Mouse (Mus musculus) cerebellum, adult 11 months (tissue): ENCODE measurements at regions not wholly inside any gene's neighbourhood (a gene's known extent, or its start where the extent isn't known, plus 50 kb on each side); places are given as distances from the start of the nearest gene placed in this dataset.

Experiments
- DNase-seq: peaks from one replicate; pipeline ENCODE4 v3.0.0; 2022

GRCm38 (mm10) chr14:120560416-120560815, 82.2 kb downstream of the Rap2a start:
- DNase-seq, result no peak

DNA sequence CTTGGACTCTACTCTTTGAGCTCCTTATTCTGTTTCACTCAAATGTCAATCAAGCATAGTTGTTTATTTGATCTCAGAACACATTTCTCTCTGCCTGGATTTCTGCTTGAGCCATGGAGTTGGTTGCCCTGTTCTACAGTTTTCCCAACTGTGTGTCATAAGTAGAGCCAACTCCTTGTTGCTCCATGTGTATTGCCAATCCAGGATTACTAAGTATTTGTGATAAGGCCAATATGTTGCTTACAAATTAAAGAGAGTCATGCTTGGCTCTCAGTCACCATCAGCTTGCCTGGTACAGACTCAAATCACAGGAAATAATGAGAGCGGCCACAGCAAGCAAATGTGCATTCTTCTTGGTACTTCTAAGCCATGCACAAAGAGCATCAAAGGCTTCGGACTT, 82.7 kb downstream of the Rap2a start:
- DNase-seq, result no peak

GRCm38 (mm10) chr14:120566945-120567344, 88.7 kb downstream of the Rap2a start:
- DNase-seq, result no peak

DNA sequence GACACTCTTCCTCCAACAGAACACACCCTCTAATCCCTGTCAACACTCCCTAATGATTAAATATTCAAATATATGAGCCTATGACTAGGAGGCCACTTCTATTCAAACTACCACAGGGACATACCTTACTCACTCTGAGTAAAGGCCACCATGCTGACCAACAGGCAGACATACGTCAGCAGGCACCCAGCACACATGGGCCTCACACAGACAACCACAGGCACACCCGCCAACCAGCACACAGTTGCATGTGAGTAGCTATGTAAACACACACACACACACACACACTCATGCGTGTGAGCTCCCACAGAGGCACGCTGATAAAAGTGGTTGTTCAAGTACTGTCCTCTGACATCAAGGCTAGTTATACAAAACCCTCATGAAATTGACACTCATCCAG, 89.8 kb downstream of the Rap2a start:
- DNase-seq, result no peak

GRCm38 (mm10) chr14:120572238-120572637, 94.0 kb downstream of the Rap2a start:
- no peak for DNase-seq

DNA sequence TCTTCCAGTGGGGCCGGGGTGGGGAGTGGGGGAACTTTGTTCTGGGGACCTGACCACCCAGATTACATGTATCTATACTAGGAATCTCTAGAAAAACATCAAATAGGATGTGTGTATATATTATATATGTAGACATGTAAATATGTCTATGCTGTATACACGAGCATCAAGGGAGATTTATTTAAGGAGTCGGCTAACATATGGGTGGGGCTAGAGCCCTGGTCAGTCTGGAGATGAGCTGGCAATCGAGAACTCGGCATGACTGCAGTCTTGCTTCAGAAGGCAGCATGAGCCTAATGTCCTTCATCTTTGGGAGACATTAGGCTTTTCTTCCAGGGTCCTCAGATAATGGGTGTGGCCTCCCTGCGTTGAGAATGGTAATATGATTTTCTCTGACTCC, 97.0 kb downstream of the Rap2a start:
- DNase-seq, result no peak

- no peak for DNase-seq
These were observed 100.3 kb downstream of the Rap2a start for GRCm38 (mm10) chr14:120578352-120579080.

DNA sequence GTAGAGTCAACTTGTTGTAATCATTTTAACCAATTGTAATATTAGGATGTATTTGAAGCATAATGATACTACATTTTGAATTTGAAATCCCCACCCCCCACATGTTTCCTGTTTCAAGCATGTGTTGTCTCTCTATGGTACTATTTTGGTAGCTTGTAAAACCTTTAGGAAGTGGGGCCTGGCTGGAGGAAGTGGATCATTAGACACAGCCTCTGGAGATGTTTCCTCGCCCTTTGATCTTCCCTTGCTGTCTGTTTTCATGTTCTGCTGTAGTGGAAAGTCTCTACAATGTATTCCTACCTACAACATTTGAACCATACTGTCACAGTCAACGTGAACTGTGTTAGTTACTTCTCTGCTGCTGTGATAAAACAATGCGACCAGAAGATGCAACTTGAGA, 105.6 kb downstream of the Rap2a start:
- no peak for DNase-seq

GRCm38 (mm10) chr14:120592191-120592590, 113.9 kb downstream of the Rap2a start:
- no peak for DNase-seq

DNA sequence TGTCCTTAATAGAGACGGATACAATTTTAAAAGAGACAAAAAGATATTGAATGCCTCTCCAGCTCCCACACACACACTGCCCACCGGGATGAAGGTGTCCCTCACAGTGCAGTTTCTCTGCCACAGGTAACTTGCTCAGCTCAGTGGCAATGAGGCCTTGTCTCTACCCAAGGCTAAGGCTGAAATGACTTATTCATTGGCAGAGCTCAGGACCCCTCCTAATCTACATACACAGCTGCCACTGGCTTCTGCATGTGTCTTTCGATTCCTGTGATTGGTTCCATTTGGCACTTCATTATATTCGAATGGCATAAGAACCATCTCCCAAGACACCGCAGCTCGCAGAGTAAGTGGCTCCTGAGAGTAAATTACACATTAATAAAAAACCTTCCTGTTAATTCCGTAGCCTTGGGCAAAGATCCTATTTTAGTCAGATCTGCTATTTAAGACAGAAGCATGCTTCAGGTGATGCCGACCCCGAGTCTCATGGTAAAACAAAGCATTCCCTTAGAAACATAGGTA, 122.2 kb downstream of the Rap2a start:
- no peak for DNase-seq

DNA sequence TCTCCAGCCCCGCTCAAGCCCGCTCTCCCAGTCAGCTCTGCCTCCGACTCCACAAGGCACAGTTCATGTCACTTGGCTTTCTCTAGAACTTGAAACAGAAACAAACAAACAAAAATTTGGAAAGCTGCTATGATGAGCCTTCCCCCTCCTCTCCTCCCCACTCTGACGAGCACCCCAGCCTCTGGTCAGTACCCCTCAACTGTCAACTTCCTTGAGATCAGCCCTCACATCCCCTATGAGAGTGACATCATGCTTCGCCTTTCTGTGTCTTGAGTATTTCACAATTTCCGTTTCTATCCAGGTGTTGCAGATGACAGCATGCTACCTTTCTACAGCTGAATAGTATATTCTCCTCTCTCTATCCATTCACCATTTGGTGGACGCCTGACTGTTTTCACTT, 123.3 kb downstream of the Rap2a start:
- no peak for DNase-seq

DNA sequence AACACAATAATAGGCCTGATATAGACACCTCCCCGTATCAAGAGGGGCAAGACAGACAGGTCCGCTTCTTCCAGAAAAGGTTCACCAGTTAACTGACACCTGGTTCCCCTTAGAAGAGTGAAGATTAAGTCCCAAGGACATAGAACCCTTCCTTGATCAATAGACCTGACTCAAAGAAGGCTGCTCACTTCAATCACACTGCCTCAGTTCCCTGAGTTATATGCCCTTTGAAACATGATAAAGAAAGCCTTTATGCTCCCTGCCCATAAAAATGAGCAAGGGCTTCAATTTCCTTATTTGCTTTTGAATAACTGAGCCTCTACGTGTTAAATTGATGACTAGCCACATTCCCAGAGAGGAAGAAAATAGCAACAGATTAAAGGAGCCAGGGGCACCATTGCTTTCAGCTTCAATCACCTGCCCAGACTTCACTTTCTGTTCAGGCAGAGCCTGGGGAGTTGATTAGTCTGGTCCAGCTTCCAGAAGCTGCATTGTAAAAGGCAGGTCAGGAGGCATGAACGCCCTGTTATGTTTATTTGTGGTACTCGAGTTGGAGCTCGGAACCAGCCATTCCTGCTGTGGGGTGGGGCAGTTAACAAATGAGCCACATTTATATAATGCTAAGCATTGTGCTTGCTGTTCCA, 125.7 kb downstream of the Rap2a start:
- DNase-seq, result no peak

- no peak for DNase-seq
These were observed 129.6 kb downstream of the Rap2a start for GRCm38 (mm10) chr14:120607801-120608200.

GRCm38 (mm10) chr14:120611311-120611710, 133.1 kb downstream of the Rap2a start:
- DNase-seq, result no peak

DNA sequence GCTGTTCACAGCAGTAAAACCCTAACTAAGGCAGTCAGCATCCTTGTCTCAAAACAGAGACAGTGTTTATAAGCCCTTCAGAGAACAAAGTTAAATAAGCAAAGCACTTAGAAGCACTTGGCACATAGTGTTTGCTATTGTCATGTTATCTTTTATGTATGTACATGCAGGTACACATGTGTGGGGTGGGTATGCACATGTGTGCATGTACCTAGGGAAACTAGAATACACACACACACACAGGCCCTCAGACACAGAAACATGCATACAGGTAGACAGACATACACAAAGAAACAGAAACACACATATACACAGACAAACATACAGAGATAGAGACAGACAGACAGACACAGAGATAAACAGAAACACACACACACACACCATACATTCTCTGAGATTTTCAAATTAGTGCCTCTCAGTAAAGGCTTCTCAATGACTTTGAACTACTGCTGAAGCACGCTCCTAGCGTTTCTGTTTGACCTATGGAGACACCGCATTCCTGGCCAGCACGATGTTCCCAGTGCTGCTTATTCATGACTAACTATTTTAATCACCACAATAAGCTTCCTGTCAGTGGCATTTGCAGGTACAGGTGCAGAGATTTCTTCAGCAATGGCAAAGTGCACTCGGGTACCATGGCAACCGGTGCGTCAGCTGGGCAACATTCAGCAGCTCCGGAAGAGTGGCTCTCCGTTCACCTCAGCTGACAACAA, 148.1 kb downstream of the Rap2a start:
- no peak for DNase-seq

DNA sequence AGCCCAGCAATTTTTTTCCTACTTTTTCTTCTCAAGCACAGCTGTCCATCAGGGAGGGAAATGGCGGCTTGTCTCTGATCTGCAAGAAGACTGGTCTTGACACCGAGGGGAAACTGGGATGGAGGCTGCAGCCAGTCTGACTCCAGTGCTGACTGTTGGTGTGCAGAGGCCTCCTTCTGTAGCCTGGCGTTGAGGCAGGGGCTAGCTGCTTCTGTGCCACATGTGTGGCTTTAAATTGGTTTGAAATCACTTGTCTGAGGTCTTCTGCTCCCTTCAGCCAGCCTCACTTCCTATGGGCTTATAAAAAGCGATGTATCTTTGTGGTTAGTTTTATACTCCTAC, 148.7 kb downstream of the Rap2a start:
- no peak for DNase-seq

DNA sequence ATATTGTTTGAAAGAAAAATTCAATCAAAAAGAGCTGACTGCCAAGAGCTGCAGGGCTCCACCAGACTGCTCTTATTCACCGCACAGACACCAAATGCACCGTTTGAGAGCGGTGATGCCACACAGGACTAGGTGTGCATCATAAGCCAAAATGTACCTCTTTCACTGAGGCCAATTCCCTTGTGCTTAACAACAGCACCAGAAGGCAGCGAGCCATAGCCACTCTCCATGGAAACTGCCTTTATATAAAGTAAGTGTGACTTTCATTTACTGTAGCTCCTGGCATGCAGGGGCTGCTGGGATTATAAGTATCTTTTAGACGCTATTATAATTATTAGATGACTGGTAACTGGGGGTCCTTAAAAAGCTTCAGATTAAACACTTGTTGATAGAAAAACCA, 154.5 kb downstream of the Rap2a start:
- no peak for DNase-seq

GRCm38 (mm10) chr14:120636726-120637400, 158.6 kb downstream of the Rap2a start:
- DNase-seq, result no peak

DNA sequence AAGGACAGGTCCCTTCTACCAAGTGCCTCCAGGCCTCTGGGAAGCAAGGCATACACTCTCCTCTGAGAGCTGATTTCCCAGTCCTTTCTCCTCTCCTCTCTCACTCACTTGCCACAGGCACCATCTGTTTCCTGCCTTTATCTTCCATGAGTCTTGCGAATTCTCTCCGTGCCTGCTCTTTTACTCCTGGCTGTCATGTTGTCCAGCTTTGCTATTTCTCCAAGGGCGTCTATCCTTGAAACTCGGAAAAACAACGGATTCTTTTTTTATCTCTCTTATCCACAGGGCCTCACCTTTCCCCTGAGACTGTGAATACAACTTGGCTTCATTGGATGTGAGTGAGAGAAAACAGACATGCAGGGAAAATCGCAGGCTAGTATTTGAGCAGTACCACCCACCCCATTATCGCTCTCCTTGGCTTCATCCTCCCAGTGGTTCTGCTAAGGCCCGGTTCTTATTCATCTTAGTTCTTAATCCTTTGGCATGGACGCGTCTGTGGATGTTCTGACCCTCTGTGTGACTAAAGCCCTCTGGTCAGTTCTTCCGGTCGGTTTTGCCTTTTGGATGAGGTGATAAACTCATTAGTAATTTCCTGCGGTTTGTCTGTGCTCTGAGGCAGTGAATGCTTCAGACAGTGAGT, 159.4 kb downstream of the Rap2a start:
- DNase-seq, result no peak

GRCm38 (mm10) chr14:120642591-120642990, 164.3 kb downstream of the Rap2a start:
- no peak for DNase-seq

GRCm38 (mm10) chr14:120652034-120652433, 173.8 kb downstream of the Rap2a start:
- DNase-seq, result no peak

DNA sequence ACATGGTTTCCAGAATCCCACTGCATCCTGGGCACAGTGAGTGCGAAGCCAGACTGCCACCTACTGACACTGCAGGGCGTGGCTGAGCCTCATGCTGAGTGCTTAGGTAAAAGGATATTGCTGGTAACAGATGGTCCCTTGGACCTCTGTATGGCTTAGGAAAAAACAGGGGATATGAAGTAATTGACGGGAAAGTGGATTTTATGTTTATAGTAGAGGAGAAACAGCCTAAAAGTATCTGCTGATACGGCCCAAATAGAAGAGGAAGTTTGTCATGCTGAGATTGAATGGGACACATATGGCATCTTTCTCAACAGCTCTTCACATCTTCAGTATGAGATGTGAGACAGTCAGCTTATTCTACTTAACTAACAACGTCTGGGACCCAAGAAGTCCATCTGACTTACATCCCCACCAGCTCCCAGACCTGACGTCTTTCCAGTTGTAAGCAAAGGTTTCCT, 182.1 kb downstream of the Rap2a start:
- peak; percentile 9 for DNase-seq

DNA sequence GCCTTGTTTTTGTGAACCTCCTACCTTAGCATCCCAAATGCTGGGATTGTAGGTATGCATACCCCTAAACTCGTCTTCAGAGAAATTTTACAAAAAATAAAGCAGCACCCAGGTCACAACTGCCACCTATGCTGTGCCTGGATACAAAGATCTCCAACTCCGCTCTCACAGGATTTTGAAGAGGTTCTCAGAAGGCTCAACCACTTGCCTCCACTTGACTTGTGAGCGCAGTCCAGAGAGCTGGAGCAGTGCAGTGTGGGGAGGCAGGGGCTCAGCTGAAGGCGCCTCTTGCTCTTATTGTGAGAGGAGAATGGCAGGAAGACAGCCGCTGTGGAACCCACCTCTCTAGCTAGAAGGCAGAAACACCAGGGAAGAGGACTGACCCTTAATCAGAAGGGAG, 182.9 kb downstream of the Rap2a start:
- DNase-seq, result no peak
